Mouse (Mus musculus): Measurements from ENCODE around the gene Exoc5. TPM values are rescaled to one million over a fixed set of nuclear protein-coding genes. Genes with fewer than 3 reads are reported as not detected.

Exoc5 gene
- polyA plus RNA-seq, 1 experiment from 2014 or later: 87.3 TPM

Other genes with a start within 250 kb of the Exoc5 start
- gene Ap5m1, start 556 bp downstream of the Exoc5 start, polyA plus RNA-seq (2016; fragmentation: Nextera tagmentation; extraction: Ambion mirVana): 31.1 and 32.8 TPM in 2 replicates
- 27.4 and 29.0 TPM in 2 replicates for gene Naa30, start 105.6 kb upstream of the Exoc5 start, polyA plus RNA-seq (2016; fragmentation: Nextera tagmentation; extraction: Ambion mirVana)
- 0.23 and 0.57 TPM in 2 replicates for gene ccdc198, start 178.8 kb upstream of the Exoc5 start, polyA plus RNA-seq (2016; fragmentation: Nextera tagmentation; extraction: Ambion mirVana)